Mouse (Mus musculus): ENCODE results near the gene Laptm5. TPM values are rescaled to one million over a fixed set of nuclear protein-coding genes. Genes with fewer than 3 reads are reported as not detected.

Laptm5 gene
- polyA plus RNA-seq, 1 experiment, result not detected

DNA sequence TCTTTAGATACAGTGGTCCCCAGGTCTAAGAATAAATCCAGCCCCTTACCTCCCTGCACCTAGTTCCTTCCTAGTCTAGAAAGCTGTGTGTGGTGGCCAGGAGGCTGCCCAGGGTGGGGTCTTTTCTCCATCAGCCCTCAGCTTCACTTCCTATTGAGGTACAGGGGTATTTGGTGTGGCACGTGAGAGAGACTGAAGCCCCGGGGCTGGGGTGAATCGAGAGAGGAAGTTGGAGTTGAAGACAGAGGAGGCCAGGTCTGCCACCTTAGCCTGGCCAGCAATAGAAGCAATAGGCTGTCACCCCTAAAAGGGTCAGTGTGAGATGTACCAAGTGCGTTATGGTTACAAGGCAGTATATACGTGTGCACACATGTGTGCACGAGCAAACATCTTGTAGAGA, 7.0 kb upstream of the Laptm5 start:
- 89% methylated on average over 6 of the region's 6 CpGs for WGBS
- no peak overlapping the region for H3K4me3 ChIP-seq (ENCODE audit: insufficient read depth, low read depth, low read length)
- peaks cover 36% of the 10 kb centered on the region for H3K4me1 ChIP-seq (ENCODE audit: control insufficient read depth, insufficient read depth, low read length)
- H3K27ac ChIP-seq (ENCODE audit: insufficient read depth, low read depth, low read length), result no peak overlapping the region
- TF ChIP-seq POLR2A (IDR thresholded peaks at IDR 0.05; ENCODE audit: insufficient read depth, low read depth, low read length), result no peak
- no peak for TF ChIP-seq CTCF (IDR thresholded peaks at IDR 0.05; ENCODE audit: insufficient read depth, low read depth, low read length)

DNA sequence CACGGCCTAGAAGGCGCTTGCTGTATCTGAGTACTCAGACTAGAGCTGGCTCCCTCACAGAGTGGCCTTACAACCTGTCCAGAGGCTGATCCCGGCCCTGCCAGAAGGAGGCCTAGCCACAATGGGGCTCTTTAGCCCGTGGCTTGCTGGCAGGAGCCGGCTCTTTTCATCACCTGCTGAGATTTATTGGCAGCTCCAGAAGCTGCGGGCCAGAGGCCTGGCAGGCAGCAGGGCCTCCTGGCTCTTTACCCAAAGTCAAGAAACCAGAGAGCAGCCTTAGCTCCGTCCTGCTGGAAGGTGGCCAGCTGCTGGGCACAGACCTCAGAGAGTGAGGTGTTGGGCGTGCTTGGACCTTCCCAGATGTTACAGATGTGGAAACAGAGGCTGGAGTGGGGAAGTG, 6.6 kb upstream of the Laptm5 start:
- H3K4me1 ChIP-seq (ENCODE audit: control insufficient read depth, insufficient read depth, low read length), result peaks cover 36% of the 10 kb centered on the region
- TF ChIP-seq CTCF (IDR thresholded peaks at IDR 0.05; ENCODE audit: insufficient read depth, low read depth, low read length) (no peak), POLR2A (IDR thresholded peaks at IDR 0.05; ENCODE audit: insufficient read depth, low read depth, low read length) (no peak)
- no peak overlapping the region for H3K27ac ChIP-seq (ENCODE audit: insufficient read depth, low read depth, low read length)
- H3K4me3 ChIP-seq (ENCODE audit: insufficient read depth, low read depth, low read length), result no peak overlapping the region
- WGBS, result 72% methylated on average over 8 of the region's 8 CpGs

DNA sequence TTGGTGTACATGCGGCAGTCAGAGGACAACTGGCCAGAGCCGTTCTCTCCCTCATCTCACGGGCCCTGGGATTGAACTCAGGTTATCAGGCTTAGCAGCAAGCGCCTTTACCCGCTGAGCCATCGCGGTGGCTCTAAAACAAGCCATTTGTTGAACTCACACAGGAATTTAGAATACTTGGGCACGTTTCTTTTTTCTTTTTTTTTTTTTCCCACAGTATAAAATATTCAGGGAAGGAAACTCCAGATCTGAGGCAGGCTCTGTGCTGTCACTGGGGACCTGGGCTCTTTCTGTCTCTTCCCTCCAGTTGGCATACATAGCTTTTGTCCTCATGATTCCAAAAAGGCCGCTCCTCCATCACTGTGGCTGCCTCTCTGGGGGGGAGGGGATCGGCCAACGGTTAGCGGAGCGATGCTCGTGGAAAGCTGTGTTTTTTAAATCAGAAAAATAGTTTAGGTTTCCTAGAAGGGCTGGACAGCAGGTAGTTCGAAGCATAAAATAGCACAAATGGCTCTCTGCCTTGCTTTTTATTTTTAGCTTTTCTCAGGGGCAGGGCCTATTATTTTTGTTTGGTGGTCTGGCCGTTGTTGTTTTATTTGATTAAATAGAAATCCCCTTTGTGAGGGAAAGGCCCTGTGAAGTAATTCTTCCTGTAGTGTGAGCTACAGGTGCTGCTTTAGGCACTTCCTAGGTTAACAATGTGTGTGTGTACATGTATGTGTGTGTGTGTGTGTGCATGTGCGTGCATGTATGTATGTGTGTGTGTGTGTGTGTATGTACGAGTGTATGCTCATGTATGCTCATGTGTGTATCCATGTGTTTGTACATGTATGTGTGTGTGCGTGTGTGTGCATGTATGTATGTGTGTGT, 5.5 kb upstream of the Laptm5 start:
- TF ChIP-seq CTCF (IDR thresholded peaks at IDR 0.05; ENCODE audit: insufficient read depth, low read depth, low read length), result no peak
- TF ChIP-seq POLR2A (IDR thresholded peaks at IDR 0.05; ENCODE audit: insufficient read depth, low read depth, low read length), result no peak
- Histone ChIP-seq H3K4me3 (ENCODE audit: insufficient read depth, low read depth, low read length) (no peak overlapping the region), H3K27ac (ENCODE audit: insufficient read depth, low read depth, low read length) (no peak overlapping the region), H3K4me1 (ENCODE audit: control insufficient read depth, insufficient read depth, low read length) (peaks cover 36% of the 10 kb centered on the region)
- WGBS, result 82% methylated on average over 19 of the region's 19 CpGs

DNA sequence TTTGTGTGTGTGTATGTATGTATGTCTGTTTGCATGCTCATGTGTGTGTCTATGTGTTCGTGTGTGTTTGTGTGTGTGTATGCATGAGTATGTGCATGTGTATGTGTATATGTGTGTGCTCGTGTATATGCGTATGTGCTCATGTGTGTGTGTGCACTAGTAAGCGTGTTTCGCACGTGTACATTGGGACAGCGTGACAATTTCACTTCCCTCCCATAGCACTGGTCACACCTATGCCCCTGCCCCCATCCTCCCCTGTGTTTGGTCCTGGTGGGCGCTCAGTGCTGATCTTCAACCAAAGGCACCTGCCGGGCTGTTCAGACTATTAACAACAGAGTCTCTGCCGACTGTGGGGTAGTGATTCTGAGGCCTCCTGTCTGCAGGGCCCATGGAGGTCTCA, 4.8 kb upstream of the Laptm5 start:
- TF ChIP-seq POLR2A (IDR thresholded peaks at IDR 0.05; ENCODE audit: insufficient read depth, low read depth, low read length) (no peak), CTCF (IDR thresholded peaks at IDR 0.05; ENCODE audit: insufficient read depth, low read depth, low read length) (no peak)
- Histone ChIP-seq H3K27ac (ENCODE audit: insufficient read depth, low read depth, low read length) (no peak overlapping the region), H3K4me3 (ENCODE audit: insufficient read depth, low read depth, low read length) (no peak overlapping the region), H3K4me1 (ENCODE audit: control insufficient read depth, insufficient read depth, low read length) (peaks cover 36% of the 10 kb centered on the region)
- 98% methylated on average over 10 of the region's 10 CpGs for WGBS

DNA sequence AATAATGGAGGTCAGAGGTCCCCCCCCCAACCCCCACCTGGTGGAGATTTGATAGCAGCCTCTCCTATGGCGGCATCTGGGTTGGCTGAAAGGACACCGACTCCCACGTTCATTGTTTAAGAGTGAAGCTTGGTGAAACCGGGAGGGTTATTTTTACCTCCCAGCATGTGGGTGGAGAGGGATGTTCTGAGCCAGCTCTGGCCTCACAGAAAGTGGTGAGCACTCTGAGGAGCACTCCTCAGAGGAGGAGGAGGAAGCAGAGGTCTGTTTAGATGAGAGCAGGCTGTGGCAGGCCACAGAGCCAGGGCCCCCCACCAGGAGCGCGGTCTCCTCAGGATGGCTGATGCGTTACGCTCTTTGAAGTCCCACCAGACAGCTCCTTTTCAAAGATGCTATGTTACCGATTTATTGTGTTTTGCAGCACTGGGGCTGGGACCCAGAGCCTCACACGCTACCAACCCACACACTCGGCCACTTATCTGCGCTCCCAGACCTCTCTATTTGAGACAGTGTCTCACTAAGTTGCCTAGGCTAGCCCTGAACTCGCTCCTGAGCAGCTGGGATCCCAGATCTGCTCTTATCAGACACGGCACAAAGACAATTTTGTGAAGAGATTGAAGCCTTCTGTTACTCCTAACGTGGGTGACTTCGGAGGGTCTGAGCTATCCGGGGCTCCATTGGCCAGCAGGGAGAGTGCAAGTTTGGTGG, 3.6 kb upstream of the Laptm5 start:
- WGBS, result 60% methylated on average over 17 of the region's 17 CpGs
- H3K27ac ChIP-seq (ENCODE audit: insufficient read depth, low read depth, low read length), result no peak overlapping the region
- peaks cover 36% of the 10 kb centered on the region for H3K4me1 ChIP-seq (ENCODE audit: control insufficient read depth, insufficient read depth, low read length)
- no peak overlapping the region for H3K4me3 ChIP-seq (ENCODE audit: insufficient read depth, low read depth, low read length)
- TF ChIP-seq POLR2A (IDR thresholded peaks at IDR 0.05; ENCODE audit: insufficient read depth, low read depth, low read length), result no peak
- no peak for TF ChIP-seq CTCF (IDR thresholded peaks at IDR 0.05; ENCODE audit: insufficient read depth, low read depth, low read length)

DNA sequence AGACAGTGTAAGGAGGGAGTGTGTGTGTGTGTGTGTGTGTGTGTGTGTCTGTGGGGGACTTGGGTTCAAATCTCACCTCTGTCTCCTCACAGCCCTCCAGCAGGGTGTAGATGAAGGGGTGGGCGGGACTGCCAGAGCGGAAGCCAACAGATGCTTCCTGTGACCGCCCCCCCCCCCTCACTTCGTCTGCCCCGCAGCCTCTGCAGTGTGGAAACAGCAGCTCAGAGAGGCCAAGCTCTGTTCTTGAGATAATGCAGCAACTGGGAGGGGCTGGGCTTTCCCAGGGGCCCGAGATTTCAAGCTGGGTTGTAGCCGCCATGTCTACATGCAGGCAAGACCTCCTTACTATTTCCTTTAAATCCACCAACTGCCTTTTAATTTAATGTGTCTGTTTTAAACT, 2.3 kb upstream of the Laptm5 start:
- WGBS, result 52% methylated on average over 7 of the region's 7 CpGs
- TF ChIP-seq POLR2A (IDR thresholded peaks at IDR 0.05; ENCODE audit: insufficient read depth, low read depth, low read length) (no peak), CTCF (IDR thresholded peaks at IDR 0.05; ENCODE audit: insufficient read depth, low read depth, low read length) (no peak)
- H3K4me3 ChIP-seq (ENCODE audit: insufficient read depth, low read depth, low read length), result no peak overlapping the region
- peaks cover 29% of the 10 kb centered on the region for H3K4me1 ChIP-seq (ENCODE audit: control insufficient read depth, insufficient read depth, low read length)
- H3K27ac ChIP-seq (ENCODE audit: insufficient read depth, low read depth, low read length), result no peak overlapping the region

DNA sequence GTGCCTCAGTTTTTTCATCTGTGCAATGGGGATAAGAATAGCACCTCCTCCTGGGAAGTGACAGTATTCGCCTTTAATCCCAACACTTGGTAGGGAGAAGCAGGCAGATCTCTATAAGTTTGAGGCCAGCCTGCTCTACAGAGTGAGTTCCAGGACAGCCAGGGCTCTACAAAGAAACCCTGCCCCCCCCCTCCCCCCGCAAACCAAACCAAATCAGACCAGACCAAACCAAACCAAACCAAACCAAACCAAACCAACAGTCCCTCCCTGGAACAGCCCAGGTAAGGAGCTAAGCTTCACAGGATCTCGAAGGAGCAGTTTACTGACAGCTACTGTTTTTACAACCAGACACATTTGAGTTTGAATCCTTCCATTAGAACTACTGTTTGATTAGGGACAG, 299 bp upstream of the Laptm5 start:
- Histone ChIP-seq H3K4me1 (ENCODE audit: control insufficient read depth, insufficient read depth, low read length) (peaks cover 25% of the 10 kb centered on the region), H3K27ac (ENCODE audit: insufficient read depth, low read depth, low read length) (no peak overlapping the region), H3K4me3 (ENCODE audit: insufficient read depth, low read depth, low read length) (no peak overlapping the region)
- 92% methylated on average over 3 of the region's 3 CpGs for WGBS
- TF ChIP-seq POLR2A (IDR thresholded peaks at IDR 0.05; ENCODE audit: insufficient read depth, low read depth, low read length) (no peak), CTCF (IDR thresholded peaks at IDR 0.05; ENCODE audit: insufficient read depth, low read depth, low read length) (no peak)

DNA sequence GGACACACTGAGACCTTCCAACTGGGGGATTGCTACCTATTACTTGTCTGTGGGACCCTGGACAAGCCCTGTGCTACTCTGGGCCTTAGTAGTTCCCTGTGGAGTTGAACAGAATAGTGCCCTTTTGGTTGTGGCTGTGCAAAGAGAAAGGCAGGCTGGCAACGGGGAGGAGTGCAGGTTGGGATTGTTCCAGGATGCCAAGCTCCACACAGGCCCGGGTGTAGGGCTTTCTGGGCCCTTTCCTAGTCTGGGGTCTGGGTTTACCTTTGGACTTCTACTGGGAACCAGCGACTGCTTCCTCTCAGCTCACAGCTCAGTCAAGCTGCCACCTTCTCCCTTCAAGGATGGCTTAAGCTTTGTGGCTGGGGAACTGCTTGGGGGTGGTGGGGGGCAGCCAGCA, 586 bp downstream of the Laptm5 start:
- Histone ChIP-seq H3K27ac (ENCODE audit: insufficient read depth, low read depth, low read length) (0 out of 2 replicates have a peak overlapping the region, but pooled peaks have one; percentile 6), H3K4me1 (ENCODE audit: control insufficient read depth, insufficient read depth, low read length) (peaks cover 26% of the 10 kb centered on the region), H3K4me3 (ENCODE audit: insufficient read depth, low read depth, low read length) (peak overlapping the region; percentile 6; the same call in 1 of the 2 replicates)
- 69% methylated on average over 3 of the region's 3 CpGs for WGBS
- TF ChIP-seq POLR2A (IDR thresholded peaks at IDR 0.05; ENCODE audit: insufficient read depth, low read depth, low read length) (no peak), CTCF (IDR thresholded peaks at IDR 0.05; ENCODE audit: insufficient read depth, low read depth, low read length) (no peak)

DNA sequence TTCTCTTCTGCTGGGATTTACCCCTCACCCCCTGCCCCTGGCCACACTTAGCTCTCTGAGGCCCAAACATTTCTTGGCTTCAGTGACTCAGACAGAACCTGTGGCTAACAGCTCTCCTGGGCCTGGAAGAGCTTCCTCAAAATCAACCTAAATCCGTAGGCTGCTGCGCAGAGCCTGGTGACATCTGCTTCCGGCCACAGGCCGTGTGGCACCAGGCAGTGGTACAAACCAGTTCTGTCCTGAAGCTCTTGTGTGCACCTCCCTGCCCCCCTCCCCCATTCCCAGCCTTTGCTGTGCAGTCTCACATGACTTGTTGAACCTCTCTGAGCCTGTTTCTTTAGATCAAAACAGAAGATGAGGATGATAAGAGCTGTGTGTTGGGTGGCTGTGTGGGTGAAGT, 1.1 kb downstream of the Laptm5 start:
- peaks cover 22% of the 10 kb centered on the region for H3K4me1 ChIP-seq (ENCODE audit: control insufficient read depth, insufficient read depth, low read length)
- TF ChIP-seq CTCF (IDR thresholded peaks at IDR 0.05; ENCODE audit: insufficient read depth, low read depth, low read length) (no peak), POLR2A (IDR thresholded peaks at IDR 0.05; ENCODE audit: insufficient read depth, low read depth, low read length) (no peak)

More for the DNA sequence above, 1.1 kb downstream of the Laptm5 start:
- WGBS, result 97% methylated on average over 4 of the region's 4 CpGs
- Histone ChIP-seq H3K27ac (ENCODE audit: insufficient read depth, low read depth, low read length) (0 out of 2 replicates have a peak overlapping the region, but pooled peaks have one; percentile 6), H3K4me3 (ENCODE audit: insufficient read depth, low read depth, low read length) (peak overlapping the region; percentile 6; the same call in 1 of the 2 replicates)

Measured in olfactory bulb, adult 2 months (tissue).